Mouse (Mus musculus): ENCODE measurements around the gene Pex11a.
"Not testable (repeated sequence)": the region's sequence is repeated elsewhere in the genome, so short reads cannot be mapped to it uniquely, and the experiment has no call there.

Pex11a gene

DNA sequence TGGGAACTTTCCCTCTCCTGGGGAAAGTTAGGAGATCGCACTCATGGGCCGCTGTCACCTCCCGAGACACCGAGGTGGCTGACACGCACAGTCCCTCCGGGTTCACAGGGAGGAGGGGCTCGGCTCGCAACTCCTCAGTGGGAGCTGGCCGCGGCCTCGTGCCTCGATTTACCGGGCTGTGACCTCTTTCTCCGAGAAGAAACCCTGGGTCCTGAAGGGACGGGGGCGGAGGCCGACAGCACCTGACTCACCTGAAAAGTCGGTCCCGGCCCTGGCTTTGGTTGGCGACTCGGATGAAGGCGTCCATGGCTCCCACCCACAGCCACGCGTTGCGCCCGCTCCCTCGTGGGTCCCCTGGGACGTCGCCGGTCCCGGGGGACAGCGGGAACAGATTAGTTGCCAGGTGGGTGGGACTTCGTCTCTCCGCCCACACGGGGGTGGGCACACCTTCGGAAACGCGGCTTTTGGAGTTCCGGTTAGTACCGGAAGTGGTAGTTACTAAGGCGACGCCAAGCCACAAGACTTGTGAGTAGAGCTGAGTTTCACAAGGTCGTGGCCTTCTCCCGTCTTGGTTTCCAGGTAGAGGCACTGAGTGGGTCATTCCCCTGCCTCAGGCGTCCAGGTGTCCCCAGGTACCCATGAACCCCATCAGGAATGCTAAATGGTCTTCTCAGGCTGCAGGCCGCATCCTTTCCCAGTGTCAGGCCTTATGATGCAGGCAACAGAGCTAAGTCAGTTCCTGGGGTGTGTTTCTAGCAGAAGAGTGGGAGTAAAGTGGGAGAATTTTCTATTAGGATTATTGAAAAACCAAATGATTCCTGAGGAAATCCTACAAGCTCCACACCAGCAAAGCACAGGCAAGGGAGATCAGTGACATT is at the start of gene Pex11a, which contains the start of gene Wdr93:
Pex11a (minus strand) TSS at position 473 of the 878 bp plus-strand sequence.
Wdr93 (plus strand) TSS at position 505 of the 878 bp plus-strand sequence.
- DNase-seq (ENCODE audit: low read depth, low spot score), result peak; percentile 92

DNA sequence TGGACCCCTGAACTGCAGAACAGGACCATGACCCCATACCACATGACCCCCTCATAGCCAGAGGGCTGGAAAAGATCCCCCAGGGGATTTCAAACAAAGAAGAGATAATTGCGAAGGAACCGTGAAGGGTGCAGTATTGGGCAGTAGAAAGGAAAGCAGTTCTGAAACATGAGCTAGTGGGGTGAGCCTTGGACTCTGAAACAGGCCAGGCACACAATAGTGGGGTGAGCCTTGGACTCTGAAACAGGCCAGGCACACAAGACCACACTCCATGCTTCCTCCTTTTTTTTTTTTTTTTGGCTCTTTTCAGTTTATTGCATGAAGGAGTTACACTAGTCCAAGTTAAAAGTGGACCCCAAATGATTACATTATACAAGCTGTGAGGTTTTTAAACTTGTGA is 46.9 kb upstream of the Pex11a start:
- DNase-seq (ENCODE audit: low read depth, low spot score), result not testable (repeated sequence)

- peak; percentile 84 for DNase-seq (ENCODE audit: low read depth, low spot score)
These were observed 43.4 kb upstream of the Pex11a start for GRCm38 (mm10) chr7:79786295-79786694.

DNA sequence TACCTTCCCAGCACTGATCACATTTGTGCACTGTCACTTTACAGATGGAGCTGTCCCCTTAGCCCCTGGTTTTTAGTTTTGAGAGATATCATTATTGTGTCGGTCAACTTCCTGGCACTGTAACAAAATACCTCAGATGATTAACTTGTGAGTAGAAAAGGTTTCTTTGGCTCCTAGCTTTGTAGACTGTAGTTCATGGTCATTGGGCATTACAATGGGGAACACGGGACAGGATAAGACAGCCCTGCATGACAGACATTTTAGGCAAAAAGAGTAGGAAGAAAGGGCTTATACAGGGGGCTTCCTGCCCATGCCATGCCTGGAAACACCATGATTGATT is 39.6 kb upstream of the Pex11a start:
- DNase-seq (ENCODE audit: low read depth, low spot score), result no peak

GRCm38 (mm10) chr7:79781826-79782515 is 39.0 kb upstream of the Pex11a start:
- no peak for DNase-seq (ENCODE audit: low read depth, low spot score)

- DNase-seq (ENCODE audit: low read depth, low spot score), result peak; percentile 85
These were observed 38.0 kb upstream of the Pex11a start for GRCm38 (mm10) chr7:79780647-79781626.

DNA sequence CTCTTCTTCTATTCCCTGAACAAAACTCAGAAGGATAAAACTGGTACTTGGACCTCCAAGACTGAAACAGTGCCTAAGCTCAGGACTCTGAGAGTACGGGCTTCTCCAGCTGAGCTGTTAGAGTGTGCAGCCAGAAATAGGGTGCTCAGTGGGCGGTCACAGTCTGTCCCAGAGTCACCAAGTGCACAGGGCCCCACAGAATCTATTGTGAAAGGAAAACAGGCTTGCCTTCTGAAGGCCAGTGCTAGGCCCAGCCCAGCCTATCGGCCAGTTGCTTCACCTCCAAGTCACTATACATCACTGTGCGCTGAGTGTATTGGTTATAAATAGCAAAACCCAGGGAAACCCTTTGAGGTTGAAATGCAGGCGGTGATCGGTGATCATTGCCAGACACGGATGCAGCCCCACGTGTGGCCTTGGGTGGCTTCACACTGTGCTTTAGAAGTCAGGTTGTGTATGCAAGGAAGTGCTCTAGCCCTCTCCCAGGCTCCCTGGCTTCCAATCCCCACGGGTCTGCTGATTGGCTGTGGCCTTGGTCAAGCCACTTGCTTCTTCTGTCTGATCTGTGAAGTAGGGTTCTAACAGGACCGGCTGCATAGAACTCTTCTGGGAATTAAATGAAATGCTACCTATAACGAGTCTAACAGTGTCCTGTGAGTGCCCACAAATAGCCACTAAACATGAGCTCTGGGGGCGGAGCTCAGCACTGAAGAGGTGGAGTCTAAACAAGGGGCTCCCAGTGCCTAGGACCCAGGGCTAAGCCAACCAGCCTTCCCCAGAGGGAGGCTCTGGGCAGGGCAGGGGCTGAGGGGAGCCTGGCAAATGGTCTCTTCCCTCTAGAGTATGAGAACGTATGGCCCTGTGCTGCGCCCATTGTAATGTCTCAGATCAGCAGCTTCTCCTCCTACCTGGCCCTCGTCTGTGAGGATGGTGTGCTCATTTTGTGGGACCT is 28.9 kb upstream of the Pex11a start:
- peak; percentile 90 for DNase-seq (ENCODE audit: low read depth, low spot score)

- DNase-seq (ENCODE audit: low read depth, low spot score), result no peak
These were observed 26.7 kb upstream of the Pex11a start for GRCm38 (mm10) chr7:79769664-79770063.

- no peak for DNase-seq (ENCODE audit: low read depth, low spot score)
These were observed 23.1 kb upstream of the Pex11a start for GRCm38 (mm10) chr7:79765991-79766390.

DNA sequence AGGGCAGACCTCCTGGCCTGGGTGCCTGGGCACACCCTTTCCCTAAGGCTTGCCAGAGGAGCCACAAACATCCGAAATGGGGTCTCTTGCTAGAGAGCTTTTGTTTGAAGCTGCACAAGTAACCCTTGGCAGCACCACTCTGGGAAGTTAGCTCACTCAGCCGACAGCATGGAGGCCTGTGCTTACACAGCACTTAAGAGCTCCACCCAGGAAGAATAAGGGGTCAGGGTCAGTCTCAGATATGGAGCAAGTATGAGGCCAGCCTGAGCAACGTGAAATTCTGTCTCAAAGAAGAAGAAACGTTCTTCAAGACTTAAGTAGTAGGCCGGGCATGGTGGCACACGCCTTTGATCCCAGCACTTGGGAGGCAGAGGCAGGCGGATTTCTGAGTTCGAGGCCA is 19.2 kb upstream of the Pex11a start:
- no peak for DNase-seq (ENCODE audit: low read depth, low spot score)

GRCm38 (mm10) chr7:79761124-79761876 is 18.4 kb upstream of the Pex11a start:
- DNase-seq (ENCODE audit: low read depth, low spot score), result no peak

DNA sequence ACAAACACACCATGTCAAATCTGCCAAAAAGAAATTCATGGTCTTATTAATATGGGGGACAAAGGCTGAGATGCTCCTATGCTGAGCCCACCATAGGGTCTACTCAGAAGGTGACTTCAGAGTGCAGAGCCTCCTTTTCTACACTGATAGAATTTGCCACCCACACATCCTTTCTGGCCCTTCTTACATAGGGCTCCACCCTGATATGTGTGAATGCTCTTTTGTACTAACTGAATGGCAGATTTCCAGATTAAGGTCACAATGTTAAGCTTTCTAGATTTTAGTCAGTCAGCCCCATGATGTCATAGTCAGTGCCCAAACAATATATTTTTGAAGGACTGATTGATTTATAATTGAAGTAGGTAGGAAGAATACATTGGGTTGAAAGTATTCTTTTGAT is 16.8 kb upstream of the Pex11a start:
- DNase-seq (ENCODE audit: low read depth, low spot score), result no peak

DNA sequence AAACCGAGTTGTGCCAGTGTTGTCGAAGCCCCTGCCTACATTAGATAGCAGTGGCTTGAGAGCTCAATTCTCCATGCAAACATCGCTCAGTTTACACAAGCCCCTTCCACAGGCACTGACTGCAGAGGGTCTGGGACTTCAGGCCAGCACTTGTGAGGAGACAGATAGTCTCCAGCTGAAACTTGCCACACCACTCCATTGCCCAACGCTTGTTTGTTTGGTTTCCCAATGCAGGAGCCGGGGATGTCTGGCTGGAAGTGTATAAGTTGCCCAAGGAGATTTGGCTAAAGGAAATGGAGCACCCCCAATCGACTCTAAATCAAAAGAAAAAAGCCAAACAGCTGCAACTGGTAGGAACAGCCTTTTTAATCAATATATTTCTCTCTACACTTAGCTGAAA is 15.2 kb upstream of the Pex11a start:
- DNase-seq (ENCODE audit: low read depth, low spot score), result no peak

DNA sequence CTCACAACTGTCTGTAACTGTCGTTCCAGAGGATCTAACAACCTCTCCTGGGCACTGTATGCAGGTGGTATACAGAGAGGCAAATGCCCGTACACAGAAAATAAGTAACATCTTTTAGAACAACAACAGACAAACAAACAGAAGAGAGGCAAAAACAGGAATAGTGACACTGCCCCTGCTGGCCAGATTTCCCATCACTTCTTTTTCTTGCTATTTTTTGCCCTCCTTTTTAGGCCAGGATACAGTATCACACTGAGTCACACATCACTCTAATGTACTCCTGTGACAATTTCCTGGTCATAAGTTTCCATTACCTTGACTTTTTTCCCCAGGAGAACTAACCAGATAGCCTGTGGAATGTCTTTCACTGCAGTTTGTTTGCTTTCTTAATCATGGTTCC is 13.4 kb upstream of the Pex11a start:
- DNase-seq (ENCODE audit: low read depth, low spot score), result no peak

DNA sequence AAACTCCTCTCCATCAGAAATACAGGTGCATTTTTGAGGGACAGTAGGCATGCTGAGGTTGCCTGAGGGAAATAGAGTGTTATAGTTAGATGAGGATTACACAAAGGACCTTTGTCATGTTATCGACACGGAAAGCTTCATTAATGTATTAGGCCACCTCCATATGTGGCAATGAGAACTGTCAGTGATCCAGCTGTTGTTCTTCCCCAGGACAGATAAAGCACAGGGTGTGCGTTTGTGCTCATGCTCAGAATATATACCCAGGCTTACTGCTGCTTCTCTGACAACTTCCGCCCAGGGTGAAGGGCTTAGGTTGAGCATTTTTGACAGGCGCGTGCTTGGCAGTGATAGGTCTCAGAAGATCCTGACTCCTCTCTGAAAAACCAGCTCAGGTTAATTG is 6.6 kb upstream of the Pex11a start:
- DNase-seq (ENCODE audit: low read depth, low spot score), result no peak

- DNase-seq (ENCODE audit: low read depth, low spot score), result no peak
These were observed 4.7 kb upstream of the Pex11a start for GRCm38 (mm10) chr7:79747659-79748058.

- no peak for DNase-seq (ENCODE audit: low read depth, low spot score)
These were observed 1.7 kb upstream of the Pex11a start for GRCm38 (mm10) chr7:79744585-79744984.

- DNase-seq (ENCODE audit: low read depth, low spot score), result no peak
These were observed 1.1 kb upstream of the Pex11a start for GRCm38 (mm10) chr7:79744051-79744450.

DNA sequence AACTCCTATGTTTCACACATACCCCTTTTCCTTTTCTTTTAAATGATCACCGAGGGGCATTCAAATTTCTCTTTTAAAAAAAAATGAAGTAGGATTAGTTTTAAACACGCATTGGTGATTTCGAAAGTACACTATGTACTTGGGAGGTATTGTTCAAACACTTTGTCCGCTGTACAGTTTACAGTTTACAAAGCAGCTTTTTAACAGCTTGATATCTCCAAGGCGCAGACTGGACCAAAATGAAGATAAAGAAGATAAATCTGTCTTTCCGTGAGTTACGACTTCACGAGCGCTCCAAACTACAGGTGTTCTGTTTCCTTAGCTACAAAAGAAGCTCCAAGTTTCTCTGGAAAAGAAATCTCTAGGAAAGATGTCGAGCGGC is 663 bp downstream of the Pex11a start:
- no peak for DNase-seq (ENCODE audit: low read depth, low spot score)

- no peak for DNase-seq (ENCODE audit: low read depth, low spot score)
These were observed 2.7 kb downstream of the Pex11a start for GRCm38 (mm10) chr7:79740279-79740678.
